Mouse (Mus musculus) erythroblast, embryonic 14.5 days (primary cell): Measurements from ENCODE around the gene Olfr820.

Experiments used
- GATA1 ChIP-seq: IDR thresholded peaks from 2 replicates; pipeline ENCODE4 v1.6.1; 2012; ENCODE audit warnings: low read length, inconsistent platforms, mixed read lengths
- TAL1 ChIP-seq: IDR thresholded peaks from 3 replicates; pipeline ENCODE4 v1.6.1; 2012; ENCODE audit warnings: low read length, inconsistent platforms, mixed read lengths

DNA sequence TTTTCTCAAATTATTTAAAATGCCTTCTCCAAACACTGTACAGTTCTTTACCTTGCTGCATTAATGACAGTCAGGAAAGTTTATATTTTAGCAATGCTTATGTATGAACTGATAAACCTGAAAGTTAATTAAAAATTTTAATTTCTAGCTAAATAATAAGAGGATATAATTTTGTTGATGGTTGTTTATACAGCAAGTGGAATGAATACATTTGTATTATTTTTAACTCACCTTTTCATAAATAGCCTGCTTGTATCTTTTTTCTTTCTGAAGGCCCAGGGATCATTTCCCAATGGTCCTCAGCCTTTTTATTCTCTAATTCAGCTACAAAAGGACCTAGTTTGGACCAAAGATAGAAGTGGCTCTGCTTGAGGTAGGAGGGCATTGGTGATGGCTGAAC lies at the start of gene Olfr820:
- TF ChIP-seq GATA1 (no peak), TAL1 (no peak)
